ENCODE assay signal across 20 mouse cellular contexts in genomic region chr5:120652915-120653701, GRCm38 (mm10). TPM values are rescaled to one million over a fixed set of nuclear protein-coding genes. Genes with fewer than 3 reads are reported as not detected.
A peak's percentile ranks its signal among the peaks of the same experiment; 100 is the strongest.
DNase-seq lines count a peak whose midpoint lies in the region; ATAC-seq and TF ChIP-seq lines count a peak whose summit lies in the region.
"Had no signal": no experiment of that assay in that cellular context is flagged by ENCODE, and none has a peak within 500 bp of the region (broad histone marks: within the 10 kb centered on the region; RNA-seq: fewer than 3 reads in every experiment).

No protein-coding gene starts in this region.

- peaks cover 35% of the 10 kb centered on the region for H3K27me3 ChIP-seq in forebrain, embryonic 13.5 days
- peaks cover 50% of the 10 kb centered on the region for H3K27me3 ChIP-seq in forebrain, embryonic 12.5 days

- intact Hi-C loops in left cerebral cortex, postnatal 25 days (cut with DNase I) = no loop called here

- peak; percentile 45 to 58 for DNase-seq in left cerebral cortex, postnatal 25 days (ENCODE audit: low spot score in 2 of 2)
- DNase-seq in left cerebral cortex, adult 18-20 months (ENCODE audit: low spot score in 2 of 2) = no peak
- DNase-seq in brain, embryonic 14.5 days (ENCODE audit: low read depth) = peak; percentile 20
- peak; percentile 52 for DNase-seq in right cerebral cortex, postnatal 4 days
- DNase-seq in thymus, postnatal 14 days = no peak
- DNase-seq: embryo, embryonic 11 days; heart, adult 11 months; lung, embryonic 14.5 days; retina, postnatal 1 day had no signal

- H3K9me3 ChIP-seq in forebrain, embryonic 13.5 days (replicated peaks) = no peaks in the 10 kb centered on the region
- H3K9me3 ChIP-seq in forebrain, embryonic 12.5 days = no peaks in the 10 kb centered on the region
- H3K9me3 ChIP-seq: heart, embryonic 15.5 days; kidney, embryonic 15.5 days; megakaryocyte, embryonic 14.5 days; neural tube, embryonic 15.5 days had no signal

- WGBS in forebrain, embryonic 13.5 days = 75% methylated on average over 28 of the region's 28 CpGs
- 85% methylated on average over 27 of the region's 28 CpGs for WGBS in forebrain, embryonic 12.5 days

- no peak overlapping the region for H3K4me2 ChIP-seq in forebrain, embryonic 13.5 days
- H3K4me2 ChIP-seq in forebrain, embryonic 12.5 days = no peak overlapping the region
- H3K4me2 ChIP-seq: heart, embryonic 15.5 days; kidney, embryonic 15.5 days; lung, embryonic 14.5 days; neural tube, embryonic 15.5 days had no signal

- H3K9ac ChIP-seq in forebrain, embryonic 13.5 days = no peak overlapping the region
- no peak overlapping the region for H3K9ac ChIP-seq in forebrain, embryonic 12.5 days
- H3K9ac ChIP-seq: heart, embryonic 15.5 days; kidney, embryonic 15.5 days; lung, embryonic 14.5 days; neural tube, embryonic 15.5 days had no signal

- no peak for ATAC-seq in forebrain, embryonic 13.5 days
- ATAC-seq in forebrain, embryonic 12.5 days (ENCODE audit: low FRiP score) = no peak

- TF ChIP-seq POLR2A in brain, embryonic 14.5 days (IDR thresholded peaks at IDR 0.05; ENCODE audit: borderline replicate concordance, extremely low read depth, insufficient read depth, insufficient read length, poor library complexity, severe bottlenecking) = no peak

- no peak for TF ChIP-seq CTCF in brain, embryonic 14.5 days (IDR thresholded peaks at IDR 0.05; ENCODE audit: borderline replicate concordance, extremely low read depth, insufficient read depth, insufficient read length)

- no peaks in the 10 kb centered on the region for H3K36me3 ChIP-seq in forebrain, embryonic 13.5 days (ENCODE audit: poor library complexity, severe bottlenecking)
- no peaks in the 10 kb centered on the region for H3K36me3 ChIP-seq in forebrain, embryonic 12.5 days (replicated peaks)
- H3K36me3 ChIP-seq: heart, embryonic 15.5 days; kidney, embryonic 15.5 days; neural tube, embryonic 15.5 days had no signal

- H3K4me1 ChIP-seq in forebrain, embryonic 13.5 days = peaks cover 14% of the 10 kb centered on the region
- peaks cover 14% of the 10 kb centered on the region for H3K4me1 ChIP-seq in forebrain, embryonic 12.5 days

- no peak overlapping the region for H3K4me3 ChIP-seq in forebrain, embryonic 13.5 days
- no peak overlapping the region for H3K4me3 ChIP-seq in forebrain, embryonic 12.5 days (replicated peaks)
- H3K4me3 ChIP-seq: heart, embryonic 15.5 days; kidney, embryonic 15.5 days; megakaryocyte, embryonic 14.5 days; neural tube, embryonic 15.5 days had no signal

- H3K27ac ChIP-seq in forebrain, embryonic 13.5 days = peak overlapping the region; percentile 41; the same call in 1 of the 2 replicates
- H3K27ac ChIP-seq in forebrain, embryonic 12.5 days = no peak overlapping the region
- H3K27ac ChIP-seq: heart, embryonic 15.5 days; kidney, embryonic 15.5 days; neural tube, embryonic 15.5 days had no signal

RNA-seq across cellular contexts. Expression of gene Rasal1, which starts 4.5 kb away (rescaled TPM):
- polyA plus RNA-seq in forebrain, embryonic 13.5 days (2015; fragmentation: Nextera tagmentation; extraction: Ambion mirVana) = 0.27 and 0.79 TPM in 2 replicates
- 0.17 and 0.20 TPM in 2 replicates for polyA plus RNA-seq in forebrain, embryonic 12.5 days (2016; fragmentation: Nextera tagmentation; extraction: Ambion mirVana)
- total RNA-seq in left cerebral cortex, postnatal 25 days (2021) = 10 to 100 TPM; 81.0 to 82.3 TPM
- 10 to 100 TPM; 70.5 to 83.0 TPM for total RNA-seq in left cerebral cortex, adult 18-20 months (2021)
- 1.00 and 2.8 TPM in 2 replicates for polyA plus RNA-seq in brain, embryonic 14.5 days (2012; rRNA removed)
- total RNA-seq: gastrocnemius, adult 18-20 months had no signal
- polyA plus RNA-seq: hindbrain, embryonic 11.5 days; lung, embryonic 14.5 days had no signal

RNA-seq across cellular contexts. Expression of gene Cfap73, which starts 19.1 kb away (rescaled TPM):
- 0.65 TPM in 1 of 2 replicates, not detected in the other for polyA plus RNA-seq in forebrain, embryonic 13.5 days (2015; fragmentation: Nextera tagmentation; extraction: Ambion mirVana)
- 0.28 TPM in 1 of 2 replicates, not detected in the other for polyA plus RNA-seq in forebrain, embryonic 12.5 days (2016; fragmentation: Nextera tagmentation; extraction: Ambion mirVana)
- not detected for total RNA-seq in left cerebral cortex, postnatal 25 days (2021)
- total RNA-seq in left cerebral cortex, adult 18-20 months (2021) = not detected
- 0.18 and 0.30 TPM in 2 replicates for polyA plus RNA-seq in brain, embryonic 14.5 days (2012; rRNA removed)
- total RNA-seq: gastrocnemius, adult 18-20 months; liver, adult 2 months had no signal
- polyA plus RNA-seq: heart, embryonic 15.5 days; intestine, embryonic 14.5 days; kidney, embryonic 15.5 days; liver, adult 2 months; lung, embryonic 14.5 days; stomach, embryonic 16.5 days had no signal

RNA-seq across cellular contexts. Expression of gene Ddx54, which starts 40.6 kb away (rescaled TPM):
- 45.3 and 48.0 TPM in 2 replicates for polyA plus RNA-seq in forebrain, embryonic 13.5 days (2015; fragmentation: Nextera tagmentation; extraction: Ambion mirVana)
- polyA plus RNA-seq in forebrain, embryonic 12.5 days (2016; fragmentation: Nextera tagmentation; extraction: Ambion mirVana) = 50.7 and 52.6 TPM in 2 replicates
- 10 to 100 TPM; 38.7 to 39.6 TPM for total RNA-seq in left cerebral cortex, postnatal 25 days (2021)
- total RNA-seq in left cerebral cortex, adult 18-20 months (2021) = 10 to 100 TPM; 34.0 to 41.6 TPM
- polyA plus RNA-seq in brain, embryonic 14.5 days (2012; rRNA removed) = 42.7 and 49.7 TPM in 2 replicates

RNA-seq across cellular contexts. Expression of gene Rita1, which starts 40.7 kb away (rescaled TPM):
- polyA plus RNA-seq in forebrain, embryonic 13.5 days (2015; fragmentation: Nextera tagmentation; extraction: Ambion mirVana) = 19.0 TPM in 2 replicates
- 13.6 and 16.6 TPM in 2 replicates for polyA plus RNA-seq in forebrain, embryonic 12.5 days (2016; fragmentation: Nextera tagmentation; extraction: Ambion mirVana)
- total RNA-seq in left cerebral cortex, postnatal 25 days (2021) = 10 to 100 TPM; 31.4 to 32.6 TPM
- total RNA-seq in left cerebral cortex, adult 18-20 months (2021) = 10 to 100 TPM; 28.7 to 31.0 TPM
- 32.8 and 38.1 TPM in 2 replicates for polyA plus RNA-seq in brain, embryonic 14.5 days (2012; rRNA removed)

RNA-seq across cellular contexts. Expression of gene Dtx1, which starts 58.6 kb away (rescaled TPM):
- 17.9 and 18.1 TPM in 2 replicates for polyA plus RNA-seq in forebrain, embryonic 13.5 days (2015; fragmentation: Nextera tagmentation; extraction: Ambion mirVana)
- polyA plus RNA-seq in forebrain, embryonic 12.5 days (2016; fragmentation: Nextera tagmentation; extraction: Ambion mirVana) = 17.1 and 18.1 TPM in 2 replicates
- total RNA-seq in left cerebral cortex, postnatal 25 days (2021) = 10 to 100 TPM; 68.9 to 71.2 TPM
- 10 to 100 TPM; 73.1 to 78.8 TPM for total RNA-seq in left cerebral cortex, adult 18-20 months (2021)
- 119 and 150 TPM in 2 replicates for polyA plus RNA-seq in brain, embryonic 14.5 days (2012; rRNA removed)

Comparison
In these comparisons a context has a peak if more than half of its experiments do, and no peak if none do; other contexts are left out.
1. DNase-seq: peak in left cerebral cortex, postnatal 25 days (2 of 2), brain, embryonic 14.5 days (single experiment) and right cerebral cortex, postnatal 4 days (single experiment); none in left cerebral cortex, adult 18-20 months (0 of 2) and thymus, postnatal 14 days (single experiment).